Mouse (Mus musculus) liver, adult 2 months (tissue): Measurements from ENCODE around the gene Gpc6.

ENCODE experiments used
- CTCF ChIP-seq: fragments of 200-500 bp; IDR thresholded peaks from 2 replicates; pipeline ENCODE4 v1.5.1; 2011; ENCODE audit warnings: low read depth, low read length, control low read depth
- POLR2A ChIP-seq: fragments of 200-500 bp; IDR thresholded peaks from 2 replicates; pipeline ENCODE4 v1.6.1; 2011; ENCODE audit warnings: low read length, control low read depth; ENCODE audit not compliant: insufficient read depth; ENCODE audit errors: extremely low read depth

GRCm38 (mm10) chr14:117756505-117756904, 831.4 kb downstream of the Gpc6 start:
- TF ChIP-seq CTCF, result no peak
- TF ChIP-seq POLR2A, result no peak
